Mouse (Mus musculus): ENCODE results near the gene Cptp. TPM values are rescaled to one million over a fixed set of nuclear protein-coding genes. Genes with fewer than 3 reads are reported as not detected.

Gene Cptp
- polyA plus RNA-seq, 1 experiment from 2014 or later, result 18.8 TPM

- H3K4me2 ChIP-seq (replicated peaks; ENCODE audit: low read depth, low read length), result no peak overlapping the region
- no peak overlapping the region for H3K9ac ChIP-seq (ENCODE audit: low read depth, low read length)
- peaks cover 6% of the 10 kb centered on the region; the same call in 1 of the 2 replicates for H3K36me3 ChIP-seq (ENCODE audit: control insufficient read depth, insufficient read depth, low read length)
- H3K27me3 ChIP-seq (ENCODE audit: control insufficient read depth, insufficient read depth, low read length), result no peaks in the 10 kb centered on the region
- H3K9me3 ChIP-seq (ENCODE audit: control insufficient read depth, low read length), result no peaks in the 10 kb centered on the region
- H3K4me3 ChIP-seq (ENCODE audit: low read length), result no peak overlapping the region
- peaks cover 13% of the 10 kb centered on the region for H3K4me1 ChIP-seq (ENCODE audit: control insufficient read depth, insufficient read depth, low read length)
- WGBS, result 89% methylated on average over 3 of the region's 3 CpGs
- no peak for ATAC-seq (ENCODE audit: low FRiP score, low TSS enrichment)
- no peak overlapping the region for H3K27ac ChIP-seq (ENCODE audit: low read depth, low read length)
Measured at GRCm38 (mm10) chr4:155849792-155850451, 19.3 kb downstream of the Cptp start.

DNA sequence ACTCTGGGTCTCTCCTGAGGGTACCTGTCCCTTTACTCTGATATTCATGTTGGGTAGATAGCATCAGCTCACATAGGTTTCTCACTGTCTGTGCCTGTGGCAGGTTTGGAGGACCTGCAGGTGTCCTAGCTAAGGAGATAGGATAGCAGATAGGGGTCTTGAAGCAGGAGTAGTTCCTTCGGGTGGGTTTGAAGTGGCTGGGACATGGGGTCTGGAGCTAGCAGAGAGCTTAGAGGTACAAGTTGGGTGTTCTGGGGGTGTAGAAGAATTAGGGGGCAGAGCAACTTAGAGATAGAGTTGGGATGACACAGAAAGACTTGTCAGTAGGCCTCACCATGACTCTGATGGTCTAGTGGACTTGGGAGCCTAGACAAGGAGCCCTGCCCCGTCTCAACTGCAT is 19.8 kb downstream of the Cptp start:
- peaks cover 13% of the 10 kb centered on the region for H3K4me1 ChIP-seq (ENCODE audit: control insufficient read depth, insufficient read depth, low read length)
- no peak overlapping the region for H3K4me3 ChIP-seq (ENCODE audit: low read length)
- 89% methylated on average over 2 of the region's 2 CpGs for WGBS
- ATAC-seq (ENCODE audit: low FRiP score, low TSS enrichment), result no peak
- no peaks in the 10 kb centered on the region for H3K27me3 ChIP-seq (ENCODE audit: control insufficient read depth, insufficient read depth, low read length)
- peaks cover 2% of the 10 kb centered on the region; the same call in 1 of the 2 replicates for H3K36me3 ChIP-seq (ENCODE audit: control insufficient read depth, insufficient read depth, low read length)
- H3K9me3 ChIP-seq (ENCODE audit: control insufficient read depth, low read length), result no peaks in the 10 kb centered on the region
- H3K9ac ChIP-seq (ENCODE audit: low read depth, low read length), result no peak overlapping the region
- no peak overlapping the region for H3K27ac ChIP-seq (ENCODE audit: low read depth, low read length)
- no peak overlapping the region for H3K4me2 ChIP-seq (replicated peaks; ENCODE audit: low read depth, low read length)

DNA sequence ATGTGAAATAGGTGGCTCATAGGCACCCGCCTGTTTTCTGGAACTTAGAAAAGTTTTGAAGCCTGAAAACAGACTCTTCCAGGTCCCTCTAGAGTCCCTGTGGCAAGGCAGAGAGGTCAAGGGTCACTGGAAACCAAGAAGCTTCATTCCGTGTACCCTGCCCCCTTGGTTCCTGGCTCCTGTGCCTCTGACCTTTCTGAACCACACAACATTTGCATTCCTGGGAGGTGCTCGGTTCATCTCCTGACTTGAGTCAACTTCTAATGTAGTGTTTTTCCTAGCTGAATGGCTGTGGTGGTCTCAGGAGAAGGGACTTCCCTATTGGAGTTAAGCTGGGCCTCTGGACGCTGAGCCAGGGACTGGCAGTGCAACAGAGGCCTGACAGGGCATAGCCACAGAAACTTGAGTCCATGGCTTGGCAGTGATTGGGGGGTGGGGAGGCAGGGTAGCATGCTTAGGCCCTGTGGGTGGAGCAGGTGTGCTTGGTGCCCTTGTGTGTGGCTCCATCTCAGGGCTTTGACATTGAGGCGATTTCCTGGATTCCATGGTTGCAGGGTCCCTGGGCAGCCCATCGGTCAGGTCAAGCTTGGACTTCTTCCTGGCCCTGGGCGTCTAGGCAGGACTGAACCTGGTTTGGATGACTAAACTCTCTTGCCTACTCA is 20.7 kb downstream of the Cptp start:
- no peak for ATAC-seq (ENCODE audit: low FRiP score, low TSS enrichment)
- Histone ChIP-seq H3K27ac (ENCODE audit: low read depth, low read length) (no peak overlapping the region), H3K9me3 (ENCODE audit: control insufficient read depth, low read length) (no peaks in the 10 kb centered on the region), H3K4me1 (ENCODE audit: control insufficient read depth, insufficient read depth, low read length) (peaks cover 13% of the 10 kb centered on the region), H3K36me3 (ENCODE audit: control insufficient read depth, insufficient read depth, low read length) (no peaks in the 10 kb centered on the region; the same call in 1 of the 2 replicates), H3K27me3 (ENCODE audit: control insufficient read depth, insufficient read depth, low read length) (no peaks in the 10 kb centered on the region), H3K4me2 (replicated peaks; ENCODE audit: low read depth, low read length) (peak overlapping the region; percentile 95), H3K9ac (ENCODE audit: low read depth, low read length) (peak overlapping the region; percentile 84), H3K4me3 (ENCODE audit: low read length) (peak overlapping the region; percentile 85)
- WGBS, result 55% methylated on average over 7 of the region's 7 CpGs

GRCm38 (mm10) chr4:155847591-155848352 is 21.5 kb downstream of the Cptp start:
- peak overlapping the region; percentile 95 for H3K4me2 ChIP-seq (replicated peaks; ENCODE audit: low read depth, low read length)
- H3K9me3 ChIP-seq (ENCODE audit: control insufficient read depth, low read length), result no peaks in the 10 kb centered on the region
- H3K36me3 ChIP-seq (ENCODE audit: control insufficient read depth, insufficient read depth, low read length), result peaks cover 7% of the 10 kb centered on the region
- H3K27ac ChIP-seq (ENCODE audit: low read depth, low read length), result no peak overlapping the region
- 1% methylated on average over 45 of the region's 69 CpGs for WGBS
- peak; percentile 20 for ATAC-seq (ENCODE audit: low FRiP score, low TSS enrichment)
- peaks cover 13% of the 10 kb centered on the region for H3K4me1 ChIP-seq (ENCODE audit: control insufficient read depth, insufficient read depth, low read length)
- H3K4me3 ChIP-seq (ENCODE audit: low read length), result peak overlapping the region; percentile 85
- no peaks in the 10 kb centered on the region for H3K27me3 ChIP-seq (ENCODE audit: control insufficient read depth, insufficient read depth, low read length)
- peak overlapping the region; percentile 84 for H3K9ac ChIP-seq (ENCODE audit: low read depth, low read length)

- Histone ChIP-seq H3K4me2 (replicated peaks; ENCODE audit: low read depth, low read length) (peak within 1 kb of the TSS; percentile 95), H3K36me3 (ENCODE audit: control insufficient read depth, insufficient read depth, low read length) (peaks cover 13% of the 10 kb centered on the region), H3K4me1 (ENCODE audit: control insufficient read depth, insufficient read depth, low read length) (peaks cover 13% of the 10 kb centered on the region), H3K27ac (ENCODE audit: low read depth, low read length) (no peak within 1 kb of the TSS), H3K9me3 (ENCODE audit: control insufficient read depth, low read length) (no peaks in the 10 kb centered on the region), H3K4me3 (ENCODE audit: low read length) (peak within 1 kb of the TSS; percentile 85), H3K9ac (ENCODE audit: low read depth, low read length) (peak within 1 kb of the TSS; percentile 84), H3K27me3 (ENCODE audit: control insufficient read depth, insufficient read depth, low read length) (no peaks in the 10 kb centered on the region)
- 3% methylated on average over 45 of the region's 65 CpGs for WGBS
- ATAC-seq (ENCODE audit: low FRiP score, low TSS enrichment), result peak; percentile 92
Measured at GRCm38 (mm10) chr4:155846871-155847578, 22.2 kb downstream of the Cptp start, which contains the start of gene Dvl1. Dvl1 (plus strand) TSS chr4:155847402.

GRCm38 (mm10) chr4:155843231-155843630 is 26.0 kb downstream of the Cptp start:
- ATAC-seq (ENCODE audit: low FRiP score, low TSS enrichment), result no peak
- WGBS, result 95% methylated on average over 5 of the region's 5 CpGs
- no peak overlapping the region for H3K4me2 ChIP-seq (replicated peaks; ENCODE audit: low read depth, low read length)
- no peak overlapping the region for H3K27ac ChIP-seq (ENCODE audit: low read depth, low read length)
- H3K9ac ChIP-seq (ENCODE audit: low read depth, low read length), result no peak overlapping the region
- no peaks in the 10 kb centered on the region for H3K27me3 ChIP-seq (ENCODE audit: control insufficient read depth, insufficient read depth, low read length)
- no peak overlapping the region for H3K4me3 ChIP-seq (ENCODE audit: low read length)
- peaks cover 13% of the 10 kb centered on the region for H3K36me3 ChIP-seq (ENCODE audit: control insufficient read depth, insufficient read depth, low read length)
- peaks cover 21% of the 10 kb centered on the region for H3K4me1 ChIP-seq (ENCODE audit: control insufficient read depth, insufficient read depth, low read length)
- H3K9me3 ChIP-seq (ENCODE audit: control insufficient read depth, low read length), result no peaks in the 10 kb centered on the region

DNA sequence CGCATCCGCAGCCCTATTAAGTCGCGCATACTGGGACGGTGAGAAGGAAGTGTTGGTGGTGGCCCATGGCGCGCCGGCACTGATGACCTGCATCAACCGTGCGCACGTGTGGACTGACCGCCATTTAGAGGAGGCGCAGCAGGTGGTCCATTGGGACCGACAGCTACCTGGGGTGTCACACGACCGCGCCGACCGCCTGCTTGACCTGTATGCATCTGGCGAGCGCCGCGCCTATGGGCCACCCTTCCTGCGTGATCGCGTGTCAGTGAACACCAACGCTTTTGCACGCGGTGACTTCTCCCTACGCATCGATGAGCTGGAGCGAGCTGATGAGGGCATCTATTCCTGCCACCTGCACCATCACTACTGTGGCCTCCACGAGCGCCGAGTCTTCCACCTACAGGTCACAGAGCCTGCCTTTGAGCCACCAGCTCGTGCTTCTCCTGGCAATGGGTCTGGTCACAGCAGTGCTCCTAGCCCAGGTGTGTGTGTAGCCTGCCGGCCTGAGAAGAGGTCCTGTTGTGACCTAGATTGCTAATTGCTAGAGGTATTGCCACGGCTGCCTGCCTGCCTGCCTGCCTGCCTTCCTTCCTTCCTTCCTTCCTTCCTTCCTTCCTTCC is 27.5 kb downstream of the Cptp start:
- Histone ChIP-seq H3K9ac (ENCODE audit: low read depth, low read length) (no peak overlapping the region; the same call in 1 of the 2 replicates), H3K4me2 (replicated peaks; ENCODE audit: low read depth, low read length) (peak overlapping the region; percentile 76), H3K36me3 (ENCODE audit: control insufficient read depth, insufficient read depth, low read length) (peaks cover 13% of the 10 kb centered on the region), H3K4me3 (ENCODE audit: low read length) (peak overlapping the region; percentile 48; the same call in 1 of the 2 replicates), H3K27me3 (ENCODE audit: control insufficient read depth, insufficient read depth, low read length) (no peaks in the 10 kb centered on the region), H3K9me3 (ENCODE audit: control insufficient read depth, low read length) (no peaks in the 10 kb centered on the region), H3K4me1 (ENCODE audit: control insufficient read depth, insufficient read depth, low read length) (peaks cover 17% of the 10 kb centered on the region), H3K27ac (ENCODE audit: low read depth, low read length) (no peak overlapping the region)
- WGBS, result 39% methylated on average over 38 of the region's 38 CpGs
- peak; percentile 8; the same call in 1 of the 2 replicates for ATAC-seq (ENCODE audit: low FRiP score, low TSS enrichment)

DNA sequence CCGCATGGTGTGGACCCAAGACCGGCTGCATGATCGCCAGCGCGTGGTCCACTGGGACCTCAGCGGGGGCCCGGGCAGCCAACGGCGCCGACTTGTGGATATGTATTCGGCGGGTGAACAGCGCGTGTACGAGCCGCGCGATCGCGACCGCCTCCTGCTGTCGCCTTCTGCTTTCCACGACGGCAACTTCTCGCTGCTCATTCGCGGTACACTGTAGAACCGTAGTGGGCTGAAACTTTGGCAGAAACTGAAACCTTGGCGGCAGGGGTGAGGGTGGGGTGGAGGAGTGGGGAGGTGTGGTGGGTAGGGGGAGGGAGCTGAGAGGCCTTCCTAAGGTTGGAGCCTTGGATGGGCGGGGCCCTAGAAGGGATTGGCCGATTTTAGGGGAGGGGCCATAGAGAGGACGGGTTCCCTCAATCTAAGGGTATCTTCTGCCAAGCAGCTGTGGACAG is 28.2 kb downstream of the Cptp start:
- Histone ChIP-seq H3K9ac (ENCODE audit: low read depth, low read length) (peak overlapping the region; percentile 58; the same call in 1 of the 2 replicates), H3K4me2 (replicated peaks; ENCODE audit: low read depth, low read length) (peak overlapping the region; percentile 76), H3K27me3 (ENCODE audit: control insufficient read depth, insufficient read depth, low read length) (no peaks in the 10 kb centered on the region), H3K27ac (ENCODE audit: low read depth, low read length) (0 out of 2 replicates have a peak overlapping the region, but pooled peaks have one; percentile 76), H3K4me3 (ENCODE audit: low read length) (peak overlapping the region; percentile 48), H3K36me3 (ENCODE audit: control insufficient read depth, insufficient read depth, low read length) (peaks cover 13% of the 10 kb centered on the region), H3K9me3 (ENCODE audit: control insufficient read depth, low read length) (no peaks in the 10 kb centered on the region), H3K4me1 (ENCODE audit: control insufficient read depth, insufficient read depth, low read length) (peaks cover 17% of the 10 kb centered on the region)
- peak; percentile 70 for ATAC-seq (ENCODE audit: low FRiP score, low TSS enrichment)
- under 1% methylated on average over 32 of the region's 32 CpGs for WGBS
